Mouse (Mus musculus) myocyte (in vitro differentiated cells): ENCODE measurements around the gene Aqp12. TPM values are rescaled to one million over a fixed set of nuclear protein-coding genes. Genes with fewer than 3 reads are reported as not detected.

ENCODE experiments used
- H3K27me3 ChIP-seq: one replicate; pipeline ENCODE4 v1.6.1; 2011; ENCODE audit not compliant: control insufficient read depth, insufficient read depth, insufficient read length
- H3K36me3 ChIP-seq: one replicate; pipeline ENCODE4 v1.6.1; 2011; ENCODE audit not compliant: control insufficient read depth, insufficient read depth
- H3K4me2 ChIP-seq: one replicate; pipeline ENCODE4 v1.6.1; 2011; ENCODE audit warnings: low read depth, control low read depth
- H3K4me3 ChIP-seq: one replicate; pipeline ENCODE4 v1.5.1; 2011; ENCODE audit warnings: mild to moderate bottlenecking, control low read depth, moderate library complexity
- H3K79me2 ChIP-seq: one replicate; pipeline ENCODE4 v1.6.1; 2011; ENCODE audit not compliant: control insufficient read depth, insufficient read depth
- H3ac ChIP-seq: one replicate; pipeline ENCODE4 v1.6.1; 2011; ENCODE audit not compliant: control insufficient read depth, insufficient read length
- CEBPB ChIP-seq: IDR thresholded peaks from 2 replicates; pipeline ENCODE4 v1.6.1; 2011; ENCODE audit warnings: mild to moderate bottlenecking, moderate library complexity; ENCODE audit not compliant: poor library complexity, insufficient read depth, severe bottlenecking
- E2F4 ChIP-seq: IDR thresholded peaks from one replicate; pipeline ENCODE4 v1.6.1; 2011; ENCODE audit warnings: mild to moderate bottlenecking, control low read depth, moderate library complexity; ENCODE audit not compliant: insufficient read depth
- MAX ChIP-seq: IDR thresholded peaks from one replicate; pipeline ENCODE4 v1.6.1; 2011; ENCODE audit warnings: low read depth, mild to moderate bottlenecking, control low read depth
- MYOD1 ChIP-seq, 3 experiments: IDR thresholded peaks; one replicate each; pipeline ENCODE4 v1.6.1; 2011; ENCODE audit warnings: control low read depth in 2 of 3, low read depth in 2 of 3, mild to moderate bottlenecking in 2 of 3, moderate library complexity in 1 of 3; ENCODE audit not compliant: insufficient read length in 2 of 3, control insufficient read depth in 1 of 3
- MYOG ChIP-seq, 3 experiments: IDR thresholded peaks; one replicate each; pipeline ENCODE4 v1.6.1; 2011; ENCODE audit warnings: control low read depth in 2 of 3, low read depth in 2 of 3, mild to moderate bottlenecking in 2 of 3; ENCODE audit not compliant: insufficient read length in 2 of 3, control insufficient read depth in 1 of 3, insufficient read depth in 1 of 3
- POLR2A ChIP-seq: IDR thresholded peaks from one replicate; pipeline ENCODE4 v1.6.1; 2011; ENCODE audit warnings: low read depth, mild to moderate bottlenecking, control low read depth, moderate library complexity; ENCODE audit not compliant: insufficient read length
- POLR2AphosphoS2 ChIP-seq: IDR thresholded peaks from one replicate; pipeline ENCODE4 v1.6.1; 2011; ENCODE audit warnings: low read depth, control low read depth; ENCODE audit not compliant: insufficient read length
- REST ChIP-seq: IDR thresholded peaks from one replicate; pipeline ENCODE4 v1.6.1; 2011; ENCODE audit warnings: mild to moderate bottlenecking, control low read depth, moderate library complexity; ENCODE audit not compliant: insufficient read depth, insufficient read length
- SRF ChIP-seq: IDR thresholded peaks from one replicate; pipeline ENCODE4 v1.6.1; 2011; ENCODE audit warnings: low read depth; ENCODE audit not compliant: control insufficient read depth, insufficient read length
- TCF12 ChIP-seq: IDR thresholded peaks from one replicate; pipeline ENCODE4 v1.6.1; 2011; ENCODE audit warnings: mild to moderate bottlenecking, control low read depth; ENCODE audit not compliant: poor library complexity, insufficient read depth, severe bottlenecking
- TCF3 ChIP-seq: IDR thresholded peaks from one replicate; pipeline ENCODE4 v1.6.1; 2011; ENCODE audit warnings: low read depth, control low read depth; ENCODE audit not compliant: insufficient read length
- USF1 ChIP-seq: IDR thresholded peaks from one replicate; pipeline ENCODE4 v1.6.1; 2011; ENCODE audit warnings: low read depth, mild to moderate bottlenecking, control low read depth, moderate library complexity
- polyA plus RNA-seq: library from polyadenylated mRNA; unstranded; fragments of >200 nt; fragmentation: generic; extraction: Trizol; gene quantifications from one replicate; pipeline ENCODE4 v1.2.1, GENCODE M21; 2012; ENCODE audit warnings: missing spikeins

Gene Aqp12
- polyA plus RNA-seq, 1 experiment, result not detected

GRCm38 (mm10) chr1:92982931-92983605 is 23.1 kb upstream of the Aqp12 start:
- Histone ChIP-seq H3K79me2 (no peaks in the 10 kb centered on the region), H3K36me3 (no peaks in the 10 kb centered on the region), H3ac (no peak overlapping the region), H3K4me3 (no peak overlapping the region), H3K4me2 (no peak overlapping the region), H3K27me3 (peaks cover 12% of the 10 kb centered on the region)
- no peak for TF ChIP-seq POLR2AphosphoS2
- TF ChIP-seq TCF12, result no peak
- TF ChIP-seq TCF3, result no peak
- no peak for TF ChIP-seq MAX
- TF ChIP-seq SRF, result no peak
- no peak for TF ChIP-seq CEBPB
- no peak for TF ChIP-seq MYOD1 (IDR thresholded peaks at IDR 0.05; ENCODE audit: control insufficient read depth in 1 of 3, insufficient read length in 2 of 3, low read depth in 2 of 3)
- TF ChIP-seq E2F4, result no peak
- TF ChIP-seq USF1, result no peak
- TF ChIP-seq POLR2A, result no peak
- no peak for TF ChIP-seq REST
- TF ChIP-seq MYOG (IDR thresholded peaks at IDR 0.05; ENCODE audit: control insufficient read depth in 1 of 3, insufficient read depth in 1 of 3, insufficient read length in 2 of 3, low read depth in 2 of 3), result no peak

GRCm38 (mm10) chr1:92984999-92985398 is 21.1 kb upstream of the Aqp12 start:
- H3ac ChIP-seq, result no peak overlapping the region

GRCm38 (mm10) chr1:92988894-92989293 is 17.2 kb upstream of the Aqp12 start:
- Histone ChIP-seq H3K79me2 (no peaks in the 10 kb centered on the region), H3K4me2 (no peak overlapping the region), H3ac (no peak overlapping the region), H3K27me3 (peaks cover 7% of the 10 kb centered on the region), H3K36me3 (no peaks in the 10 kb centered on the region), H3K4me3 (no peak overlapping the region)
- TF ChIP-seq MYOG (IDR thresholded peaks at IDR 0.05; ENCODE audit: control insufficient read depth in 1 of 3, insufficient read depth in 1 of 3, insufficient read length in 2 of 3, low read depth in 2 of 3) (no peak), USF1 (no peak), MYOD1 (IDR thresholded peaks at IDR 0.05; ENCODE audit: control insufficient read depth in 1 of 3, insufficient read length in 2 of 3, low read depth in 2 of 3) (no peak), TCF12 (no peak), MAX (no peak), REST (no peak), POLR2A (no peak), CEBPB (no peak), E2F4 (no peak), SRF (no peak), POLR2AphosphoS2 (no peak), TCF3 (no peak)

More at GRCm38 (mm10) chr1:92984999-92985398, 21.1 kb upstream of the Aqp12 start:
- no peaks in the 10 kb centered on the region for H3K79me2 ChIP-seq
- TF ChIP-seq POLR2A (no peak), E2F4 (no peak), TCF3 (no peak), MYOD1 (IDR thresholded peaks at IDR 0.05; ENCODE audit: control insufficient read depth in 1 of 3, insufficient read length in 2 of 3, low read depth in 2 of 3) (no peak), SRF (no peak), CEBPB (no peak), MAX (no peak), REST (no peak), TCF12 (no peak), POLR2AphosphoS2 (no peak), USF1 (no peak), MYOG (IDR thresholded peaks at IDR 0.05; ENCODE audit: control insufficient read depth in 1 of 3, insufficient read depth in 1 of 3, insufficient read length in 2 of 3, low read depth in 2 of 3) (no peak)
- no peak overlapping the region for H3K4me2 ChIP-seq
- H3K27me3 ChIP-seq, result peaks cover 19% of the 10 kb centered on the region
- no peak overlapping the region for H3K4me3 ChIP-seq
- H3K36me3 ChIP-seq, result no peaks in the 10 kb centered on the region

GRCm38 (mm10) chr1:92989891-92990290 is 16.2 kb upstream of the Aqp12 start:
- no peak overlapping the region for H3K4me2 ChIP-seq
- TF ChIP-seq REST (no peak), CEBPB (no peak), MYOD1 (IDR thresholded peaks at IDR 0.05; ENCODE audit: control insufficient read depth in 1 of 3, insufficient read length in 2 of 3, low read depth in 2 of 3) (no peak), POLR2AphosphoS2 (no peak), MAX (no peak), TCF3 (no peak), E2F4 (no peak), MYOG (IDR thresholded peaks at IDR 0.05; ENCODE audit: control insufficient read depth in 1 of 3, insufficient read depth in 1 of 3, insufficient read length in 2 of 3, low read depth in 2 of 3) (no peak), USF1 (no peak), POLR2A (no peak)
- no peak overlapping the region for H3K4me3 ChIP-seq
- H3K27me3 ChIP-seq, result peaks cover 12% of the 10 kb centered on the region
- H3K36me3 ChIP-seq, result no peaks in the 10 kb centered on the region
- no peak overlapping the region for H3ac ChIP-seq
- no peaks in the 10 kb centered on the region for H3K79me2 ChIP-seq
